Mouse (Mus musculus) liver, postnatal 0 days (tissue): Measurements from ENCODE around the gene Cpt1b. TPM values are rescaled to one million over a fixed set of nuclear protein-coding genes. Genes with fewer than 3 reads are reported as not detected.

Source experiments
- ATAC-seq: fragments of 200-750 bp; cut with Nextera tagmentation; 2 replicates; pipeline ENCODE4 v1.8.0; 2017; ENCODE audit warnings: mild to moderate bottlenecking, moderate library complexity
- DNase-seq: peaks from one replicate; pipeline ENCODE4 v3.0.0-alpha.2; 2016
- H3K27ac ChIP-seq: fragments of 300-500 bp; sonication (generic); 2 replicates; pipeline ENCODE4 v1.5.1; 2014; ENCODE audit warnings: antibody characterized with exemption, moderate library complexity, mild to moderate bottlenecking, low read depth
- H3K27me3 ChIP-seq: fragments of 300-500 bp; sonication (generic); 2 replicates; pipeline ENCODE4 v1.6.1; 2014; ENCODE audit warnings: low read length, control low read depth, mixed read lengths; ENCODE audit not compliant: insufficient read depth
- H3K36me3 ChIP-seq: fragments of 300-500 bp; sonication (generic); replicated peaks from 2 replicates; pipeline ENCODE4 v1.6.1; 2014; ENCODE audit warnings: mild to moderate bottlenecking, control low read depth, low read length, moderate library complexity, mixed read lengths; ENCODE audit not compliant: insufficient read depth
- H3K4me1 ChIP-seq: fragments of 300-500 bp; sonication (generic); 2 replicates; pipeline ENCODE4 v1.6.1; 2014; ENCODE audit warnings: antibody characterized with exemption, mild to moderate bottlenecking, control low read depth; ENCODE audit not compliant: insufficient read depth
- H3K4me2 ChIP-seq: fragments of 300-500 bp; sonication (generic); 2 replicates; pipeline ENCODE4 v1.6.1; 2014; ENCODE audit warnings: low read depth, mild to moderate bottlenecking, low read length, moderate library complexity, mixed read lengths
- H3K4me3 ChIP-seq: fragments of 300-500 bp; sonication (generic); 2 replicates; pipeline ENCODE4 v1.5.1; 2014; ENCODE audit warnings: low read depth, low read length
- H3K9ac ChIP-seq: fragments of 300-500 bp; sonication (generic); replicated peaks from 2 replicates; pipeline ENCODE4 v1.6.1; 2014; ENCODE audit warnings: mild to moderate bottlenecking, moderate library complexity
- H3K9me3 ChIP-seq: fragments of 300-500 bp; sonication (generic); 2 replicates; pipeline ENCODE4 v1.6.1; 2016; ENCODE audit warnings: mild to moderate bottlenecking, control low read depth, low read length, mixed read lengths
- CTCF ChIP-seq: sonication (generic); IDR thresholded peaks from 2 replicates; pipeline ENCODE4 v1.5.1; 2016; ENCODE audit warnings: antibody characterized with exemption, low read depth
- EP300 ChIP-seq: IDR thresholded peaks from 2 replicates; pipeline ENCODE4 v1.6.1; 2016; ENCODE audit warnings: antibody characterized with exemption, low read depth, mild to moderate bottlenecking
- WGBS: fragments of 180-500 bp; shearing (Covaris S2); extraction: QIAGEN DNeasy Blood & Tissue Kit; methylation state at CpG from one replicate; pipeline ENCODE4 v1.1.7; 2014; ENCODE audit not compliant: insufficient replicate concordance; 5-methylcytosine and 5-hydroxymethylcytosine counted together
- polyA plus RNA-seq: library from polyadenylated mRNA; unstranded; fragments of >200 nt; fragmentation: Nextera tagmentation; extraction: Ambion mirVana; gene quantifications from 2 replicates; pipeline ENCODE4 v1.2.1, GENCODE M21; 2015

Cpt1b gene
- polyA plus RNA-seq, 1 experiment from 2014 or later, result 12.4 TPM

DNA sequence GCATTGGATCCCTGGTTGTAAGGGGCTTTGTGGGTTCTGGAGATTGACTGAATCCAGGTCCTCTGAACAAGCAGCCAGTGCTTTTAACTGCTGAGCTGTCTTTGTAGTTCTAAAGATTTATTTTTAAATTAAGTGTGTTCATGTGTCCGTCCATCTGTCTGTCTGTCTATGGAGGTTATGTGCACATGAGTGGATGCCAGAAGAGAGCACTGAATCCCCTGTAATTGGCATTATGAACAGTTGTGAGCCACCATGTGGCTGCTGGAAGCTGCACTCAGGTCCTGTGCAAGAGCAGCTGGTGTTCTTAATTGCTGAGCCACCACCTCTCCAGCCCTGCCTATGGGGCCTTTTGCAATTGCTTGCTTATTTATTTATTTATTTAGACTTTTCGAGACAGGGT is 27.5 kb downstream of the Cpt1b start:
- TF ChIP-seq CTCF (no peak), EP300 (no peak)
- 71% methylated on average over 2 of the region's 2 CpGs for WGBS
- ATAC-seq, result no peak

DNA sequence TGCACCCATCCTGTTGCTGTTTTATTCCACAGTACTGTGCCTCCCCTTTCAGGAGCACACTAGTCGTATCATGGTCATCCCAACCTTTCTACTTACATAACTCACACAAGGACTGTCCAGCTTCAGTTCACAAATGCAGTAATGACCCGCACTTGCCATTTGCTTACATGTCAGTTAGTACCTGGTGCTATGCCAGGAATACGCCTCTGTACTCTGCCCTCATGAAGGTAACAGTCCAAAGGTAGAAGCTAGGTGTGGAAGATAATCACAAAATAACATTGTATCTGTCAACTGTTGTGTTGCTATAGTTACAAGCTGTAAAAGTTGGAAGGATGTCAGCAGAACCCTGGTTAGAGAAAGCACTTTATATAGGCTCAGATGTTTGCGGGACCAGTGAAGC is 28.8 kb downstream of the Cpt1b start:
- Histone ChIP-seq H3K27ac (peak overlapping the region; percentile 55), H3K36me3 (no peaks in the 10 kb centered on the region), H3K27me3 (no peaks in the 10 kb centered on the region), H3K9me3 (no peaks in the 10 kb centered on the region), H3K4me1 (no peaks in the 10 kb centered on the region; the same call in 1 of the 2 replicates), H3K4me2 (no peak overlapping the region), H3K4me3 (no peak overlapping the region), H3K9ac (no peak overlapping the region)
- 60% methylated on average over 4 of the region's 4 CpGs for WGBS
- TF ChIP-seq CTCF, result no peak
- TF ChIP-seq EP300, result peak; percentile 70; the same call in 1 of the 2 replicates
- ATAC-seq (peak; percentile 98), DNase-seq (peak; percentile 62)

More for the DNA sequence above, 27.5 kb downstream of the Cpt1b start:
- H3K4me1 ChIP-seq, result no peaks in the 10 kb centered on the region; the same call in 1 of the 2 replicates
- no peak overlapping the region for H3K4me2 ChIP-seq
- H3K4me3 ChIP-seq, result no peak overlapping the region
- DNase-seq, result no peak
- H3K27me3 ChIP-seq, result no peaks in the 10 kb centered on the region
- H3K9ac ChIP-seq, result no peak overlapping the region
- no peaks in the 10 kb centered on the region for H3K36me3 ChIP-seq
- no peaks in the 10 kb centered on the region for H3K9me3 ChIP-seq
- H3K27ac ChIP-seq, result no peak overlapping the region

DNA sequence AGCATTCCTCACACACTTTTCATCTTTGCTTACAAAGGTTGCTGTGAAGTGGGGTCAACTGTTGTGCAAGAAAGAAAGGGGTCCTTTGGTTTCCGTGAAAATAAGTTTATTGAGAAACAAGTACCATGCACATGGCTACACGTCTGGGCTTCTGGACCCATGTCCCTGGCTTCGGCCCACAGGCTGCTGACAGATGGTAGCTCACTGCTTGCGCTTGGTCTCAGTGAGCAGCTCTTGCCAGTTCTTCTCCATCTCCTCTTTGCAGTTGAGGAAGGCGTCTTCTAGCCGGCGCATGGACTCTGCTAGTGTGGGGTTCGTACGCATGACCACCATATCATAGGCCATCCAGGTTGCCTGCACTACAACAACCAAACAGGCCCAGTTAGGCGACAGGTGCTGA is 35.6 kb downstream of the Cpt1b start:
- no peak overlapping the region for H3K27ac ChIP-seq
- H3K4me1 ChIP-seq, result no peaks in the 10 kb centered on the region
- H3K4me3 ChIP-seq, result no peak overlapping the region
- 88% methylated on average over 10 of the region's 10 CpGs for WGBS
- TF ChIP-seq CTCF (no peak), EP300 (no peak)
- H3K36me3 ChIP-seq, result no peaks in the 10 kb centered on the region
- no peaks in the 10 kb centered on the region for H3K9me3 ChIP-seq
- no peak overlapping the region for H3K4me2 ChIP-seq
- no peaks in the 10 kb centered on the region for H3K27me3 ChIP-seq
- DNase-seq (no peak), ATAC-seq (no peak)
- H3K9ac ChIP-seq, result no peak overlapping the region

DNA sequence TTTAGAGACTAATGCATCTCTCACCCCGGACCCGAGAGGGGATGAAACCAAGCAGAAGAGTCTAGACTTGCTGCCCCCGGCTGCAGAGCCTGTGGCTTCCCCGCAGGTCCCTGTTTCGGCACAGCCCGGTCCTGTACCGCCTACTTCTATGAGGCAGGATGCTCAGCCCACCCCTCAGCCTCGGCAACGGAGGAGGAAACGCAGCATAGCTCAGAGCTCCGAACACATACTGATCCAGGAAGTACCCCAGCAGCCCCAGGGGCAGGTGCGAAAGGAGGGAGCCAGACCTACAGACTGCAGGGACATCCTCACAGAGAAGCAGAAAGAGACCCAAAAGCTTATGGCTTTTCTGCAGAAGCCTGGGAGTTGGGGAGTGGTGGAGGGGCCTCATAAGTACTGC is 38.5 kb downstream of the Cpt1b start:
- H3K27me3 ChIP-seq, result no peaks in the 10 kb centered on the region
- no peak overlapping the region for H3K9ac ChIP-seq
- TF ChIP-seq CTCF (no peak), EP300 (no peak)
- ATAC-seq (no peak), DNase-seq (no peak)
- no peaks in the 10 kb centered on the region for H3K36me3 ChIP-seq
- no peaks in the 10 kb centered on the region for H3K9me3 ChIP-seq
- 29% methylated on average over 12 of the region's 12 CpGs for WGBS
- no peak overlapping the region for H3K4me3 ChIP-seq
- no peaks in the 10 kb centered on the region for H3K4me1 ChIP-seq
- H3K27ac ChIP-seq, result no peak overlapping the region
- no peak overlapping the region for H3K4me2 ChIP-seq

DNA sequence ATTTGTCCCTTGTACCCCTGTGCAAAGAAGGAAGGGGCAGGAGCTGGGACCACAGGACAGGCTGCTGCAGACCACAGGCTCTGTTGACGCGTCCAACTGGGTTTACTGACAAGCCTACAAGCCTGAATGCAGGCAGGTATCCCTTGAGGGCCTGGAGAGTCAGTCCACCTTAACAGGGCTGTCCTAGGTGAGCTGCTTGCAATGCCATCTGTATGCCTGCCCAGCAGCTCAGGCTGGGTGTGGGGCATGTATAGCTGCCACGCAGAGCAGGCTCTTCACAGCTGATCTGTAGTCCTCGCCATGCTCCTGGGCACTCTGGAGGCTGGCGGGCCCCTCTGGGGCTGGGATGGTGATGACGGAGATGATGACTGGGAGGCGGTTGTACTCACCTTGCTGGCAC is 41.0 kb downstream of the Cpt1b start, which contains the start of gene Klhdc7b:
Klhdc7b (plus strand) TSS at position 301 of the 400 bp plus-strand sequence.
- Histone ChIP-seq H3K27ac (no peak within 1 kb of the TSS), H3K27me3 (no peaks in the 10 kb centered on the region), H3K4me2 (no peak within 1 kb of the TSS), H3K36me3 (no peaks in the 10 kb centered on the region), H3K9me3 (no peaks in the 10 kb centered on the region), H3K4me1 (peaks cover 1% of the 10 kb centered on the region; the same call in 1 of the 2 replicates), H3K4me3 (no peak within 1 kb of the TSS), H3K9ac (no peak within 1 kb of the TSS)
- DNase-seq, result no peak
- TF ChIP-seq CTCF (no peak), EP300 (no peak)
- ATAC-seq, result no peak
- WGBS, result 83% methylated on average over 7 of the region's 7 CpGs

DNA sequence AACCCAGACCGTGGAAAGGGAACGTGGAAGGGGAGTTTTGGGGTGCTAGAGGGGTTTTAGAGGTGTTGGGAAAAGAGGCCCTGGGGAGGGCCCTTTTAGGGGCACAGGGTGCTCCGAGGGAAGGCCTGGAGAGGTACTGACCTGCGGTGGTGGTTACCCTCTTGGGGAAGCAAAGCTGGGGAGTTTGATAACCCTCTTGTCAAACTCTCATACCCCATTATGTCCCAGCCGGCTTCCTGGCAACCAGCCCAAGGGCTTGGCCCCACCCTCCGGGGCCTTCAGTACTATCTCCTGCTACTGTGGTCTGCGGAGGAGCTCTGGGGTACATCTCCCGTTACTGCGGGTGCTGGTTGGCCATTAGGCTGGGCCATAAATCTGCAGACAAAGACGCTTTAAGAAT is 46.2 kb downstream of the Cpt1b start:
- Histone ChIP-seq H3K4me2 (peak overlapping the region; percentile 74), H3K9me3 (no peaks in the 10 kb centered on the region), H3K36me3 (no peaks in the 10 kb centered on the region), H3K27ac (peak overlapping the region; percentile 22; the same call in 1 of the 2 replicates), H3K9ac (peak overlapping the region; percentile 13; the same call in 1 of the 2 replicates), H3K4me3 (peak overlapping the region; percentile 36), H3K4me1 (peaks cover 22% of the 10 kb centered on the region), H3K27me3 (peaks cover 27% of the 10 kb centered on the region)
- TF ChIP-seq EP300 (no peak), CTCF (no peak)
- ATAC-seq (peak; percentile 31), DNase-seq (peak; percentile 69)
- WGBS, result 7% methylated on average over 10 of the region's 10 CpGs
